ENCODE assay signal across 24 mouse cellular contexts in the genomic region with DNA sequence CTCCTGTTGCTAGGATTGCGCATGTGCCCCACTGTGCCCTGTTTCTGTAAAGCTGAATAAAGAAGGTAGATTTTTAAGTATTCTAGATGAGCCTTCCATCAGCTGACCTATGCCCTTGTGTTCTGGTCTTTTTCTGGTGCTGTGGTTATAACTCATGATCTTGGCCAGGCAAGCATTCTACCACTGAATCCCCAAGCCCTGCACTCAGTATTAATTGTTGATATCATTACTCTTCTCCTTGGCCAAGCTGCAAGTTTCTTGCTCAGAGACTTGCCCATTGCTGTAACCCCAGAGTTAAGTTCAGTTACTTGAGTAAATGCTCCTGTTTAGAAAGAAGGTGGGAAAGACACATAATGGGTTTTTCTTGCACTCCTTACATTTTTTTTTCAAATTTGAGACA. TPM values are rescaled to one million over a fixed set of nuclear protein-coding genes. Genes with fewer than 3 reads are reported as not detected.
DNase-seq lines count a peak whose midpoint lies in the region; ATAC-seq and TF ChIP-seq lines count a peak whose summit lies in the region.
"Had no signal": no experiment of that assay in that cellular context is flagged by ENCODE, and none has a peak within 500 bp of the region (broad histone marks: within the 10 kb centered on the region; RNA-seq: fewer than 3 reads in every experiment).

No protein-coding gene starts in this region.

- no peak for TF ChIP-seq CTCF in intestine, postnatal 0 days (IDR thresholded peaks at IDR 0.05; ENCODE audit: low read depth)

- DNase-seq in intestine, embryonic 14.5 days (ENCODE audit: low spot score), result peak; percentile 50
- peak; percentile 79 for DNase-seq in NIH3T3 (ENCODE audit: low read depth)
- no peak for DNase-seq in Muller cell, postnatal 12 days (ENCODE audit: inconsistent ontology term)
- DNase-seq: adrenal gland, adult 8-10 months; adrenal gland, postnatal 25 days; cerebellum, adult 11-12 months; cerebellum, adult 8-10 months; cerebellum, postnatal 10 days; cerebellum, postnatal 36 days; gastrocnemius, postnatal 25 days had no signal

- no peak overlapping the region for H3K4me2 ChIP-seq in intestine, embryonic 14.5 days (ENCODE audit: low read length)
- no peak overlapping the region for H3K4me2 ChIP-seq in intestine, postnatal 0 days (replicated peaks; ENCODE audit: low read depth)
- no peak overlapping the region for H3K4me2 ChIP-seq in stomach, embryonic 15.5 days
- H3K4me2 ChIP-seq: forebrain, embryonic 12.5 days; forebrain, embryonic 15.5 days; heart, embryonic 11.5 days; hindbrain, embryonic 12.5 days; hindbrain, embryonic 15.5 days had no signal

- H3K27ac ChIP-seq in intestine, embryonic 14.5 days (ENCODE audit: low read depth), result no peak overlapping the region; the same call in 1 of the 2 replicates
- H3K27ac ChIP-seq in intestine, postnatal 0 days (ENCODE audit: low read depth, low read length), result no peak overlapping the region
- peak overlapping the region; percentile 68; the same call in 1 of the 2 replicates for H3K27ac ChIP-seq in stomach, embryonic 15.5 days
- H3K27ac ChIP-seq: embryonic facial prominence, embryonic 10.5 days; forebrain, embryonic 12.5 days; forebrain, embryonic 15.5 days; hindbrain, embryonic 12.5 days; hindbrain, embryonic 15.5 days had no signal

- no peaks in the 10 kb centered on the region for H3K36me3 ChIP-seq in intestine, embryonic 14.5 days (ENCODE audit: control insufficient read depth, insufficient read depth, low read length)
- H3K36me3 ChIP-seq in intestine, postnatal 0 days (ENCODE audit: control insufficient read depth, insufficient read depth), result no peaks in the 10 kb centered on the region
- no peaks in the 10 kb centered on the region for H3K36me3 ChIP-seq in stomach, embryonic 15.5 days
- H3K36me3 ChIP-seq: embryonic facial prominence, embryonic 10.5 days; embryonic facial prominence, embryonic 13.5 days; forebrain, embryonic 12.5 days; forebrain, embryonic 15.5 days; hindbrain, embryonic 12.5 days; hindbrain, embryonic 15.5 days had no signal

- H3K9me3 ChIP-seq in intestine, embryonic 14.5 days (ENCODE audit: control insufficient read depth, low read length), result no peaks in the 10 kb centered on the region
- H3K9me3 ChIP-seq in intestine, postnatal 0 days (ENCODE audit: control insufficient read depth), result no peaks in the 10 kb centered on the region
- no peaks in the 10 kb centered on the region for H3K9me3 ChIP-seq in stomach, embryonic 15.5 days
- H3K9me3 ChIP-seq: embryonic facial prominence, embryonic 10.5 days; embryonic facial prominence, embryonic 13.5 days; forebrain, embryonic 12.5 days; forebrain, embryonic 15.5 days; hindbrain, embryonic 12.5 days; hindbrain, embryonic 15.5 days had no signal

- no peaks in the 10 kb centered on the region for H3K27me3 ChIP-seq in intestine, embryonic 14.5 days (replicated peaks; ENCODE audit: control insufficient read depth, insufficient read depth, low read length)
- H3K27me3 ChIP-seq in intestine, postnatal 0 days (replicated peaks; ENCODE audit: control insufficient read depth, insufficient read depth, low read length), result no peaks in the 10 kb centered on the region
- no peaks in the 10 kb centered on the region for H3K27me3 ChIP-seq in stomach, embryonic 15.5 days (replicated peaks)
- H3K27me3 ChIP-seq: embryonic facial prominence, embryonic 13.5 days; forebrain, embryonic 12.5 days; forebrain, embryonic 15.5 days; hindbrain, embryonic 12.5 days; hindbrain, embryonic 15.5 days had no signal

- H3K9ac ChIP-seq in intestine, embryonic 14.5 days (ENCODE audit: low read length), result no peak overlapping the region
- H3K9ac ChIP-seq in intestine, postnatal 0 days (ENCODE audit: low read depth, low read length), result no peak overlapping the region
- no peak overlapping the region for H3K9ac ChIP-seq in stomach, embryonic 15.5 days
- H3K9ac ChIP-seq: embryonic facial prominence, embryonic 13.5 days; forebrain, embryonic 12.5 days; forebrain, embryonic 15.5 days; hindbrain, embryonic 12.5 days; hindbrain, embryonic 15.5 days had no signal

- H3K4me3 ChIP-seq in intestine, embryonic 14.5 days (ENCODE audit: low read depth, low read length), result no peak overlapping the region
- H3K4me3 ChIP-seq in intestine, postnatal 0 days (ENCODE audit: low read depth, low read length), result no peak overlapping the region
- H3K4me3 ChIP-seq in stomach, embryonic 15.5 days (replicated peaks), result no peak overlapping the region
- H3K4me3 ChIP-seq: embryonic facial prominence, embryonic 10.5 days; embryonic facial prominence, embryonic 13.5 days; erythroblast, embryonic 14.5 days; forebrain, embryonic 12.5 days; forebrain, embryonic 15.5 days; hindbrain, embryonic 12.5 days; hindbrain, embryonic 15.5 days had no signal

- no peak for ATAC-seq in intestine, embryonic 14.5 days (replicated peaks; ENCODE audit: low FRiP score, low TSS enrichment, low read depth)
- ATAC-seq in intestine, postnatal 0 days, result no peak
- no peak for ATAC-seq in stomach, embryonic 15.5 days (ENCODE audit: insufficient read depth, low FRiP score, low read depth)
- no peak for ATAC-seq in CD4-positive, CD25-positive, alpha-beta regulatory T cell, adult 4 months
- ATAC-seq in activated CD4-positive, CD25-positive, alpha-beta regulatory T cell, adult 4 months, result no peak
- ATAC-seq: forebrain, embryonic 15.5 days had no signal

- peaks cover 17% of the 10 kb centered on the region for H3K4me1 ChIP-seq in intestine, embryonic 14.5 days (replicated peaks; ENCODE audit: control insufficient read depth, insufficient read depth, low read length)
- H3K4me1 ChIP-seq in intestine, postnatal 0 days (replicated peaks; ENCODE audit: control insufficient read depth, insufficient read depth, low read length), result no peaks in the 10 kb centered on the region
- no peaks in the 10 kb centered on the region for H3K4me1 ChIP-seq in stomach, embryonic 15.5 days
- H3K4me1 ChIP-seq: forebrain, embryonic 12.5 days; forebrain, embryonic 15.5 days; hindbrain, embryonic 15.5 days had no signal

- 82% methylated on average over 1 of the region's 1 CpGs for WGBS in intestine, embryonic 14.5 days
- WGBS in intestine, postnatal 0 days, result 91% methylated on average over 1 of the region's 1 CpGs
- WGBS in stomach, embryonic 15.5 days, result 82% methylated on average over 1 of the region's 1 CpGs

RNA-seq across cellular contexts. Expression of a gene that starts 14.8 kb away (rescaled TPM):
- polyA plus RNA-seq in intestine, embryonic 14.5 days (2014; fragmentation: Nextera tagmentation; extraction: Ambion mirVana), result 0.09 and 0.20 TPM in 2 replicates
- polyA plus RNA-seq in intestine, postnatal 0 days (2015; fragmentation: Nextera tagmentation; extraction: Ambion mirVana), result 0.21 and 0.22 TPM in 2 replicates
- 0.53 and 0.62 TPM in 2 replicates for polyA plus RNA-seq in stomach, embryonic 15.5 days (2015; fragmentation: Nextera tagmentation; extraction: Ambion mirVana)
- polyA plus RNA-seq in CD4-positive, CD25-positive, alpha-beta regulatory T cell, adult 4 months (2017; shearing (Covaris generic)), result not detected
- polyA plus RNA-seq in activated CD4-positive, CD25-positive, alpha-beta regulatory T cell, adult 4 months (2017; shearing (Covaris generic)), result not detected
- polyA plus RNA-seq: erythroblast, embryonic 14.5 days; heart, embryonic 11.5 days; heart, embryonic 14.5 days; heart, postnatal 0 days had no signal
